Mouse (Mus musculus) adrenal gland, postnatal 0 days (tissue): ENCODE data around the gene Ube2s. TPM values are rescaled to one million over a fixed set of nuclear protein-coding genes. Genes with fewer than 3 reads are reported as not detected.

ENCODE experiments used
- polyA plus RNA-seq: library from polyadenylated mRNA; unstranded; fragments of >200 nt; fragmentation: Nextera tagmentation; extraction: Ambion mirVana; gene quantifications from 2 replicates; pipeline ENCODE4 v1.2.1, GENCODE M21; 2015

Gene Ube2s
- 144 and 154 TPM in 2 replicates for polyA plus RNA-seq

DNA sequence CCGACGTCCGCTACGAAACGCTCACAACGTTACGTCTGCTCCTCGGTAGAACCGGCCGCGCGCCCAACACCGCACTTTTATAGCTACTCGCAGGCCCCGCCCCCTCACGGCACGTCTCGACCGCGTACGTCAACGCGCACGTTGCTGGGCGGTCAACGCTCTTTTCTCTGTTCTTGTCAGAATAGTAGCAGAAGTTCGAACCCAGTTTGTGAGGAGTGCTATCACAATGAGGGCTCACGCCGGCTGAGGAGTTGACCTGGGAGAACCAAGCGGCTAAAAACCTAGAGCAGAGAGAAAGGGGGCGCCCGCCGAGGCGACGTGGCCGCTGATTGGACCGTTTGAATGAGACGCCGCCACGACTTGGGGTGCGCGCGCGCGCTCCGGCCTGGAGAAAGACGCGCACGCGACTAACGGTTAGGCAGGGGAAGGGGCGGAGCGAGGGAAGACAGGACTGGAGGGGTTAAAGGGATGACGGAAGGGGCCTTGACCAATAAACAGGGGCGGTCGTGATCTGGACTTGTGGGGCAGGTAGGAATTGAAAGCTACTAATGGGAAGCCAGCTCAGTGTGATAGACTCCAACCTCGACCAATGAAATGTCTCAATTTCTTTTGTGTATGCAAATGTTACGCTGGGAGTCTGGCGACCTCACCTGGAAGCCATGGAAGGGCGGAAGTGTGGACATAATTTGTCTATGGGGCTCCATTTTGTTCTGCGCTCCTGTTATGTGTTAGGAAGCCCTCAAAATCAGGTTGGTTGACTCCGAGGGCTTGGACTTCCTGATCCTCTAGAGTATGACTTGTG is at the start of gene Ube2s:
TSS of gene Ube2s (minus strand) at position 288 of the 802 bp plus-strand sequence.

GRCm38 (mm10) chr7:4844245-4844916 is 32.0 kb upstream of the Ube2s start, which contains the start of gene Shisa7:
Gene Shisa7, minus strand, starts transcription at chr7:4844696.

GRCm38 (mm10) chr7:4792278-4793212 is 19.8 kb downstream of the Ube2s start, which contains the start of gene Rpl28:
Gene Rpl28, plus strand, starts transcription at chr7:4792874.

GRCm38 (mm10) chr7:4789436-4789935 is 22.9 kb downstream of the Ube2s start, which contains the start of gene Tmem238:
Gene Tmem238, minus strand, starts transcription at chr7:4789656.

GRCm38 (mm10) chr7:4782759-4783158 is 29.6 kb downstream of the Ube2s start, which contains the start of the genes Il11 and Tmem190:
Gene Il11, minus strand, starts transcription at chr7:4782859.
Gene Tmem190, plus strand, starts transcription at chr7:4782937.

DNA sequence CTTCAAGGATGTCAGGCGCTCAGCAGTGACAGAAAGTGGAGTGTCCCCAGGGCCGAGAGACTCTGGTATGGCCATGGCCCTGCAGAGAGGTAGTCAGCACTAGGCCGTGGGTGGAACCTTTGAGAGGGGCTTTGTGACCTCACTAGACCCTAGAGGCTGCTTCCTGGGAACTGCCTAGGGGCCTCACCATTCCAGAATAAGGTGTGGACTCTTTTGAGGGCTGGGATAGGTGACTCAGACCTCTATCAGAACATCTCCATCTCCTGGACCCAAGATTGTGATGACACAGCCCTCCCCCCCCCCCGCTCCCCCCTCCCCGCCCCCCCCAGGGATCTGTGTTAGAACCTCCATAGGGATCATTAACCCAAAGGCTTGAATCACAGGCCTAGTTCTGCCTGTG is 41.2 kb downstream of the Ube2s start, which contains the start of gene Fam71e2:
TSS of gene Fam71e2 (minus strand) at position 101 of the 400 bp plus-strand sequence.

GRCm38 (mm10) chr7:4752821-4753570 is 59.4 kb downstream of the Ube2s start, which contains the start of gene Cox6b2:
Gene Cox6b2, minus strand, starts transcription at chr7:4753094.

Other genes with a start within 250 kb of the Ube2s start
- gene Ptprh, start 208.5 kb downstream of the Ube2s start, polyA plus RNA-seq: 0.03 TPM in 1 of 2 replicates, not detected in the other
- gene Tmem86b, start 181.2 kb downstream of the Ube2s start, polyA plus RNA-seq: 1.1 and 1.4 TPM in 2 replicates
- 6.7 and 6.9 TPM in 2 replicates for gene Ppp6r1, start 153.6 kb downstream of the Ube2s start, polyA plus RNA-seq
- 70.6 and 80.3 TPM in 2 replicates for gene Hspbp1, start 127.5 kb downstream of the Ube2s start, polyA plus RNA-seq
- 0.59 and 1.2 TPM in 2 replicates for gene Brsk1, start 122.0 kb downstream of the Ube2s start, polyA plus RNA-seq
- 0.10 and 0.24 TPM in 2 replicates for gene Tmem150b, start 87.3 kb downstream of the Ube2s start, polyA plus RNA-seq
- 22.8 and 37.7 TPM in 2 replicates for gene Kmt5c, start 72.5 kb downstream of the Ube2s start, polyA plus RNA-seq
- 53.7 and 57.2 TPM in 2 replicates for gene Cox6b2, start 59.5 kb downstream of the Ube2s start, polyA plus RNA-seq
- gene Fam71e2, start 41.3 kb downstream of the Ube2s start, polyA plus RNA-seq: not detected in 2 replicates
- 0.33 and 0.82 TPM in 2 replicates for gene Il11, start 29.7 kb downstream of the Ube2s start, polyA plus RNA-seq
- 0.38 TPM in 1 of 2 replicates, not detected in the other for gene Tmem190, start 29.7 kb downstream of the Ube2s start, polyA plus RNA-seq
- 12.5 and 21.8 TPM in 2 replicates for gene Tmem238, start 22.9 kb downstream of the Ube2s start, polyA plus RNA-seq
- gene Rpl28, start 19.7 kb downstream of the Ube2s start, polyA plus RNA-seq: 286 and 311 TPM in 2 replicates
- gene Shisa7, start 32.1 kb upstream of the Ube2s start, polyA plus RNA-seq: 0.61 and 1.1 TPM in 2 replicates
- gene Isoc2b, start 57.7 kb upstream of the Ube2s start, polyA plus RNA-seq: 38.4 and 57.5 TPM in 2 replicates
- 0.95 and 1.2 TPM in 2 replicates for gene Isoc2a, start 64.6 kb upstream of the Ube2s start, polyA plus RNA-seq
- gene Gm36210, start 93.9 kb upstream of the Ube2s start, polyA plus RNA-seq: 0.09 and 0.10 TPM in 2 replicates
- 3.5 and 4.1 TPM in 2 replicates for gene Zfp628, start 102.6 kb upstream of the Ube2s start, polyA plus RNA-seq
- 6.9 and 7.6 TPM in 2 replicates for gene Nat14, start 109.4 kb upstream of the Ube2s start, polyA plus RNA-seq
- 3.6 and 3.7 TPM in 2 replicates for gene Ssc5d, start 113.2 kb upstream of the Ube2s start, polyA plus RNA-seq
- 0.19 TPM in 1 of 2 replicates, not detected in the other for gene Sbk2, start 151.8 kb upstream of the Ube2s start, polyA plus RNA-seq
- gene Sbk3, start 158.6 kb upstream of the Ube2s start, polyA plus RNA-seq: 0.18 TPM in 1 of 2 replicates, not detected in the other
- gene Zfp579, start 183.6 kb upstream of the Ube2s start, polyA plus RNA-seq: 20.7 and 21.3 TPM in 2 replicates
- gene Zfp524, start 201.8 kb upstream of the Ube2s start, polyA plus RNA-seq: 8.4 and 12.0 TPM in 2 replicates
- gene Fiz1, start 202.1 kb upstream of the Ube2s start, polyA plus RNA-seq: 17.2 and 20.9 TPM in 2 replicates
- gene Gm44973, start 202.9 kb upstream of the Ube2s start, polyA plus RNA-seq: 2.2 and 3.8 TPM in 2 replicates
- 4.2 and 4.6 TPM in 2 replicates for gene Zfp865, start 207.8 kb upstream of the Ube2s start, polyA plus RNA-seq
- 6.2 and 11.3 TPM in 2 replicates for gene Ccdc106, start 208.0 kb upstream of the Ube2s start, polyA plus RNA-seq
- gene 4632433K11Rik, start 221.5 kb upstream of the Ube2s start, polyA plus RNA-seq: not detected in 2 replicates
- gene Zfp784, start 225.9 kb upstream of the Ube2s start, polyA plus RNA-seq: 3.7 and 4.9 TPM in 2 replicates
- 27.7 and 36.3 TPM in 2 replicates for gene Zfp580, start 238.9 kb upstream of the Ube2s start, polyA plus RNA-seq
- gene U2af2, start 249.6 kb upstream of the Ube2s start, polyA plus RNA-seq: 37.7 and 54.7 TPM in 2 replicates